Mouse (Mus musculus): ENCODE results near the gene Neurog3. TPM values are rescaled to one million over a fixed set of nuclear protein-coding genes. Genes with fewer than 3 reads are reported as not detected.

Gene Neurog3
- not detected for total RNA-seq (2022)

- DNase-seq (ENCODE audit: low spot score) = no peak
Measured at GRCm38 (mm10) chr10:62132691-62133281, at the start of gene Neurog3. Gene Neurog3 (plus strand): TSS chr10:62133090.

- DNase-seq (ENCODE audit: low spot score) = no peak
Measured at GRCm38 (mm10) chr10:62086044-62086443, 46.8 kb upstream of the Neurog3 start.

GRCm38 (mm10) chr10:62086826-62087225 is 46.1 kb upstream of the Neurog3 start:
- DNase-seq (ENCODE audit: low spot score) = no peak

GRCm38 (mm10) chr10:62088411-62088810 is 44.5 kb upstream of the Neurog3 start:
- no peak for DNase-seq (ENCODE audit: low spot score)

- DNase-seq (ENCODE audit: low spot score) = no peak
Measured at GRCm38 (mm10) chr10:62089071-62089470, 43.8 kb upstream of the Neurog3 start.

GRCm38 (mm10) chr10:62089486-62089885 is 43.4 kb upstream of the Neurog3 start:
- no peak for DNase-seq (ENCODE audit: low spot score)

GRCm38 (mm10) chr10:62093903-62094302 is 39.0 kb upstream of the Neurog3 start:
- no peak for DNase-seq (ENCODE audit: low spot score)

- no peak for DNase-seq (ENCODE audit: low spot score)
Measured at GRCm38 (mm10) chr10:62094401-62094800, 38.5 kb upstream of the Neurog3 start.

GRCm38 (mm10) chr10:62099749-62100403 is 33.0 kb upstream of the Neurog3 start:
- no peak for DNase-seq (ENCODE audit: low spot score)

- DNase-seq (ENCODE audit: low spot score) = peak; percentile 42
Measured at GRCm38 (mm10) chr10:62101504-62102439, 31.1 kb upstream of the Neurog3 start.

- DNase-seq (ENCODE audit: low spot score) = peak; percentile 42
Measured at GRCm38 (mm10) chr10:62104835-62105576, 27.9 kb upstream of the Neurog3 start.

GRCm38 (mm10) chr10:62107048-62107447 is 25.8 kb upstream of the Neurog3 start:
- DNase-seq (ENCODE audit: low spot score) = no peak

- peak; percentile 63 for DNase-seq (ENCODE audit: low spot score)
Measured at GRCm38 (mm10) chr10:62110504-62111206, 22.2 kb upstream of the Neurog3 start.

- no peak for DNase-seq (ENCODE audit: low spot score)
Measured at GRCm38 (mm10) chr10:62111207-62111576, 21.7 kb upstream of the Neurog3 start.

GRCm38 (mm10) chr10:62113865-62114647 is 18.8 kb upstream of the Neurog3 start:
- no peak for DNase-seq (ENCODE audit: low spot score)

GRCm38 (mm10) chr10:62127137-62127536 is 5.8 kb upstream of the Neurog3 start:
- DNase-seq (ENCODE audit: low spot score) = no peak

GRCm38 (mm10) chr10:62127711-62128231 is 5.1 kb upstream of the Neurog3 start:
- DNase-seq (ENCODE audit: low spot score) = no peak

GRCm38 (mm10) chr10:62128316-62128951 is 4.5 kb upstream of the Neurog3 start:
- DNase-seq (ENCODE audit: low spot score) = no peak

- no peak for DNase-seq (ENCODE audit: low spot score)
Measured at GRCm38 (mm10) chr10:62135696-62136470, 3.0 kb downstream of the Neurog3 start.

Measured in heart, adult 8-10 months (tissue).